Mouse (Mus musculus): Measurements from ENCODE around the gene Fam163a. TPM values are rescaled to one million over a fixed set of nuclear protein-coding genes. Genes with fewer than 3 reads are reported as not detected.

Fam163a gene
- polyA plus RNA-seq, 1 experiment from 2014 or later = 1.0 TPM

- no peak overlapping the region for H3K4me2 ChIP-seq
- no peak overlapping the region for H3K9ac ChIP-seq (replicated peaks)
- H3K27ac ChIP-seq = no peak overlapping the region
- H3K4me1 ChIP-seq (replicated peaks) = no peaks in the 10 kb centered on the region
- H3K36me3 ChIP-seq = no peaks in the 10 kb centered on the region
- 56% methylated on average over 2 of the region's 2 CpGs for WGBS
- no peaks in the 10 kb centered on the region; the same call in 1 of the 2 replicates for H3K27me3 ChIP-seq
- H3K9me3 ChIP-seq = no peaks in the 10 kb centered on the region
- no peak for ATAC-seq (ENCODE audit: insufficient number of reproducible peaks, insufficient read depth, low FRiP score, low TSS enrichment, low read depth)
- H3K4me3 ChIP-seq (replicated peaks) = no peak overlapping the region
Observed at GRCm38 (mm10) chr1:156221327-156221726, 16.5 kb upstream of the Fam163a start.

- Histone ChIP-seq H3K27ac (no peak overlapping the region), H3K4me2 (no peak overlapping the region), H3K4me3 (replicated peaks) (no peak overlapping the region), H3K36me3 (no peaks in the 10 kb centered on the region), H3K4me1 (replicated peaks) (no peaks in the 10 kb centered on the region), H3K27me3 (no peaks in the 10 kb centered on the region; the same call in 1 of the 2 replicates), H3K9me3 (no peaks in the 10 kb centered on the region), H3K9ac (replicated peaks) (no peak overlapping the region)
- 80% methylated on average over 2 of the region's 2 CpGs for WGBS
- no peak for ATAC-seq (ENCODE audit: insufficient number of reproducible peaks, insufficient read depth, low FRiP score, low TSS enrichment, low read depth)
Observed at GRCm38 (mm10) chr1:156218573-156218972, 13.7 kb upstream of the Fam163a start.

- H3K36me3 ChIP-seq = no peaks in the 10 kb centered on the region
- WGBS = 74% methylated on average over 8 of the region's 8 CpGs
- H3K9me3 ChIP-seq = no peaks in the 10 kb centered on the region
- H3K4me2 ChIP-seq = no peak overlapping the region
- H3K4me1 ChIP-seq (replicated peaks) = no peaks in the 10 kb centered on the region
- H3K27ac ChIP-seq = no peak overlapping the region
- no peak overlapping the region for H3K4me3 ChIP-seq (replicated peaks)
- H3K9ac ChIP-seq (replicated peaks) = no peak overlapping the region
- ATAC-seq (ENCODE audit: insufficient number of reproducible peaks, insufficient read depth, low FRiP score, low TSS enrichment, low read depth) = no peak
- H3K27me3 ChIP-seq = no peaks in the 10 kb centered on the region; the same call in 1 of the 2 replicates
Observed at GRCm38 (mm10) chr1:156217941-156218340, 13.1 kb upstream of the Fam163a start.

- H3K36me3 ChIP-seq = no peaks in the 10 kb centered on the region
- H3K4me3 ChIP-seq (replicated peaks) = no peak overlapping the region
- no peaks in the 10 kb centered on the region for H3K9me3 ChIP-seq
- 62% methylated on average over 3 of the region's 3 CpGs for WGBS
- no peak for ATAC-seq (ENCODE audit: insufficient number of reproducible peaks, insufficient read depth, low FRiP score, low TSS enrichment, low read depth)
- H3K4me1 ChIP-seq (replicated peaks) = no peaks in the 10 kb centered on the region
- no peaks in the 10 kb centered on the region; the same call in 1 of the 2 replicates for H3K27me3 ChIP-seq
- no peak overlapping the region for H3K9ac ChIP-seq (replicated peaks)
- H3K27ac ChIP-seq = no peak overlapping the region
- H3K4me2 ChIP-seq = no peak overlapping the region
Observed at GRCm38 (mm10) chr1:156217393-156217792, 12.6 kb upstream of the Fam163a start.

- H3K4me2 ChIP-seq = no peak overlapping the region
- H3K27ac ChIP-seq = no peak overlapping the region
- H3K36me3 ChIP-seq = no peaks in the 10 kb centered on the region
- ATAC-seq (ENCODE audit: insufficient number of reproducible peaks, insufficient read depth, low FRiP score, low TSS enrichment, low read depth) = no peak
- no peaks in the 10 kb centered on the region for H3K9me3 ChIP-seq
- H3K4me3 ChIP-seq (replicated peaks) = no peak overlapping the region
- no peak overlapping the region for H3K9ac ChIP-seq (replicated peaks)
- H3K4me1 ChIP-seq (replicated peaks) = no peaks in the 10 kb centered on the region
- no peaks in the 10 kb centered on the region for H3K27me3 ChIP-seq
- 72% methylated on average over 4 of the region's 4 CpGs for WGBS
Observed at GRCm38 (mm10) chr1:156216249-156216648, 11.4 kb upstream of the Fam163a start.

GRCm38 (mm10) chr1:156214651-156215050 lies 9.8 kb upstream of the Fam163a start:
- no peak overlapping the region for H3K27ac ChIP-seq
- H3K27me3 ChIP-seq = no peaks in the 10 kb centered on the region
- WGBS = 83% methylated on average over 8 of the region's 8 CpGs
- H3K36me3 ChIP-seq = no peaks in the 10 kb centered on the region
- no peaks in the 10 kb centered on the region for H3K9me3 ChIP-seq
- ATAC-seq (ENCODE audit: insufficient number of reproducible peaks, insufficient read depth, low FRiP score, low TSS enrichment, low read depth) = no peak
- H3K4me1 ChIP-seq (replicated peaks) = no peaks in the 10 kb centered on the region
- no peak overlapping the region for H3K9ac ChIP-seq (replicated peaks)
- H3K4me2 ChIP-seq = no peak overlapping the region
- H3K4me3 ChIP-seq (replicated peaks) = no peak overlapping the region

GRCm38 (mm10) chr1:156212923-156213322 lies 8.1 kb upstream of the Fam163a start:
- Histone ChIP-seq H3K4me3 (replicated peaks) (no peak overlapping the region), H3K4me2 (no peak overlapping the region), H3K36me3 (no peaks in the 10 kb centered on the region), H3K9me3 (no peaks in the 10 kb centered on the region), H3K27me3 (no peaks in the 10 kb centered on the region), H3K27ac (no peak overlapping the region), H3K4me1 (replicated peaks) (no peaks in the 10 kb centered on the region), H3K9ac (replicated peaks) (no peak overlapping the region)
- WGBS = 86% methylated on average over 5 of the region's 5 CpGs
- no peak for ATAC-seq (ENCODE audit: insufficient number of reproducible peaks, insufficient read depth, low FRiP score, low TSS enrichment, low read depth)

GRCm38 (mm10) chr1:156211809-156212317 lies 7.0 kb upstream of the Fam163a start:
- Histone ChIP-seq H3K27me3 (peaks cover 8% of the 10 kb centered on the region), H3K4me2 (no peak overlapping the region), H3K27ac (no peak overlapping the region), H3K36me3 (no peaks in the 10 kb centered on the region), H3K9ac (replicated peaks) (no peak overlapping the region), H3K4me3 (replicated peaks) (no peak overlapping the region), H3K9me3 (no peaks in the 10 kb centered on the region), H3K4me1 (replicated peaks) (no peaks in the 10 kb centered on the region)
- ATAC-seq (ENCODE audit: insufficient number of reproducible peaks, insufficient read depth, low FRiP score, low TSS enrichment, low read depth) = no peak
- 65% methylated on average over 6 of the region's 6 CpGs for WGBS

- Histone ChIP-seq H3K4me3 (replicated peaks) (peak overlapping the region; percentile 53), H3K4me2 (peak overlapping the region; percentile 86), H3K4me1 (replicated peaks) (peaks cover 14% of the 10 kb centered on the region), H3K9me3 (0 out of 2 replicates have a peak, but pooled peaks cover 4% of the 10 kb centered on the region), H3K27ac (no peak overlapping the region), H3K9ac (replicated peaks) (peak overlapping the region; percentile 60), H3K36me3 (no peaks in the 10 kb centered on the region), H3K27me3 (peaks cover 61% of the 10 kb centered on the region)
- WGBS = 16% methylated on average over 10 of the region's 10 CpGs
- ATAC-seq (ENCODE audit: insufficient number of reproducible peaks, insufficient read depth, low FRiP score, low TSS enrichment, low read depth) = no peak
Observed at GRCm38 (mm10) chr1:156205164-156205563, 338 bp upstream of the Fam163a start.

- ATAC-seq (ENCODE audit: insufficient number of reproducible peaks, insufficient read depth, low FRiP score, low TSS enrichment, low read depth) = 0 out of 2 replicates have a peak, but pooled peaks have one; percentile 38
- Histone ChIP-seq H3K4me3 (replicated peaks) (peak overlapping the region; percentile 53), H3K4me1 (replicated peaks) (peaks cover 14% of the 10 kb centered on the region), H3K27ac (no peak overlapping the region), H3K9me3 (0 out of 2 replicates have a peak, but pooled peaks cover 4% of the 10 kb centered on the region), H3K27me3 (peaks cover 61% of the 10 kb centered on the region), H3K36me3 (no peaks in the 10 kb centered on the region), H3K9ac (replicated peaks) (peak overlapping the region; percentile 60), H3K4me2 (peak overlapping the region; percentile 86)
- WGBS = 4% methylated on average over 18 of the region's 18 CpGs
Observed at GRCm38 (mm10) chr1:156203961-156204655, 718 bp downstream of the Fam163a start.

- WGBS = 51% methylated on average over 3 of the region's 3 CpGs
- peaks cover 14% of the 10 kb centered on the region for H3K4me1 ChIP-seq (replicated peaks)
- ATAC-seq (ENCODE audit: insufficient number of reproducible peaks, insufficient read depth, low FRiP score, low TSS enrichment, low read depth) = no peak
- H3K27me3 ChIP-seq = peaks cover 61% of the 10 kb centered on the region
- no peak overlapping the region for H3K4me3 ChIP-seq (replicated peaks)
- H3K36me3 ChIP-seq = no peaks in the 10 kb centered on the region
- no peak overlapping the region for H3K9ac ChIP-seq (replicated peaks)
- H3K4me2 ChIP-seq = no peak overlapping the region
- no peak overlapping the region for H3K27ac ChIP-seq
- H3K9me3 ChIP-seq = 0 out of 2 replicates have a peak, but pooled peaks cover 4% of the 10 kb centered on the region
Observed at GRCm38 (mm10) chr1:156202661-156203060, 2.2 kb downstream of the Fam163a start.

Data from limb, embryonic 12.5 days (tissue).